Mouse (Mus musculus) layer of hippocampus, postnatal 10 days (tissue): ENCODE measurements around the gene Lrriq1. TPM values are rescaled to one million over a fixed set of nuclear protein-coding genes. Genes with fewer than 3 reads are reported as not detected.
A peak's percentile ranks its signal among the peaks of the same experiment; 100 is the strongest.

Experiments
- DNase-seq, 2 experiments: peaks; one replicate each; pipeline ENCODE4 v3.0.0; 2021; ENCODE audit warnings: low spot score in 2 of 2
- long read RNA-seq: library from polyadenylated mRNA; stranded (forward); transcript quantifications from one replicate; pipeline ENCODE4 v2.0.0, GENCODE M21; 2023
- total RNA-seq, 2 experiments: library from RNA; stranded (reverse); gene quantifications; 2 replicates each; pipeline ENCODE4 v1.2.3; 2021

Lrriq1 gene
- total RNA-seq, result 1 to 10 TPM; 3.4 to 5.2 TPM
- long read RNA-seq, result 0 reads

- peak; percentile 71 to 79 for DNase-seq
Observed at GRCm38 (mm10) chr10:103235707-103236459, at the start of gene Lrriq1. Lrriq1 (minus strand) TSS chr10:103236322.

- DNase-seq, result no peak
Observed at GRCm38 (mm10) chr10:103253842-103254803, 18.0 kb upstream of the Lrriq1 start.

- no peak for DNase-seq
Observed at GRCm38 (mm10) chr10:103236460-103236772, 294 bp upstream of the Lrriq1 start.

- no peak for DNase-seq
Observed at GRCm38 (mm10) chr10:103226646-103227045, 9.5 kb downstream of the Lrriq1 start.

- DNase-seq, result no peak
Observed at GRCm38 (mm10) chr10:103194655-103195328, 41.3 kb downstream of the Lrriq1 start.

GRCm38 (mm10) chr10:103145769-103146379, 90.2 kb downstream of the Lrriq1 start:
- no peak for DNase-seq

- DNase-seq, result no peak
Observed at GRCm38 (mm10) chr10:103144927-103145768, 91.0 kb downstream of the Lrriq1 start.

GRCm38 (mm10) chr10:103142526-103142925, 93.6 kb downstream of the Lrriq1 start:
- DNase-seq, result no peak

GRCm38 (mm10) chr10:103141532-103141931, 94.6 kb downstream of the Lrriq1 start:
- DNase-seq, result peak; percentile 17 to 23

- DNase-seq, result no peak
Observed at GRCm38 (mm10) chr10:103140609-103141008, 95.5 kb downstream of the Lrriq1 start.

GRCm38 (mm10) chr10:103114629-103115028, 121.5 kb downstream of the Lrriq1 start:
- DNase-seq, result no peak

GRCm38 (mm10) chr10:103108090-103108489, 128.0 kb downstream of the Lrriq1 start:
- no peak for DNase-seq

GRCm38 (mm10) chr10:103086101-103086500, 150.0 kb downstream of the Lrriq1 start:
- no peak for DNase-seq

GRCm38 (mm10) chr10:103049593-103049992, 186.5 kb downstream of the Lrriq1 start:
- no peak for DNase-seq

GRCm38 (mm10) chr10:103046623-103047022, 189.5 kb downstream of the Lrriq1 start:
- no peak for DNase-seq

- no peak for DNase-seq
Observed at GRCm38 (mm10) chr10:103045019-103045418, 191.1 kb downstream of the Lrriq1 start.

GRCm38 (mm10) chr10:103035002-103035640, 201.0 kb downstream of the Lrriq1 start:
- DNase-seq, result no peak

GRCm38 (mm10) chr10:103030931-103031330, 205.2 kb downstream of the Lrriq1 start:
- DNase-seq, result peak in 1 of 2 experiments; percentile 10

GRCm38 (mm10) chr10:103029730-103030490, 206.2 kb downstream of the Lrriq1 start, which contains the start of gene Alx1:
Alx1 (minus strand) TSS chr10:103030215.
- peak in 1 of 2 experiments; percentile 19 for DNase-seq
